Mouse (Mus musculus) ES-Bruce4 (cell line): ENCODE measurements around the gene Cnih1. TPM values are rescaled to one million over a fixed set of nuclear protein-coding genes. Genes with fewer than 3 reads are reported as not detected.

Source experiments
- H3K27ac ChIP-seq: 2 replicates; pipeline ENCODE4 v1.5.1; 2012; ENCODE audit warnings: low read length, inconsistent platforms; ENCODE audit not compliant: insufficient read depth
- H3K27me3 ChIP-seq: 2 replicates; pipeline ENCODE4 v1.6.1; 2012; ENCODE audit warnings: mild to moderate bottlenecking, low read length, inconsistent platforms; ENCODE audit not compliant: control insufficient read depth, poor library complexity, insufficient read depth, severe bottlenecking
- H3K36me3 ChIP-seq: 2 replicates; pipeline ENCODE4 v1.6.1; 2012; ENCODE audit warnings: inconsistent platforms, mild to moderate bottlenecking, low read length, moderate library complexity; ENCODE audit not compliant: control insufficient read depth, poor library complexity, insufficient read depth, severe bottlenecking
- H3K4me1 ChIP-seq: one replicate; pipeline ENCODE4 v1.8.1; 2011; ENCODE audit warnings: low read length; ENCODE audit not compliant: control insufficient read depth, insufficient read depth
- H3K4me3 ChIP-seq: 2 replicates; pipeline ENCODE4 v1.5.1; 2011; ENCODE audit warnings: low read depth, mild to moderate bottlenecking, low read length
- H3K9ac ChIP-seq: 2 replicates; pipeline ENCODE4 v1.6.1; 2012; ENCODE audit warnings: low read depth, mild to moderate bottlenecking, inconsistent platforms; ENCODE audit not compliant: poor library complexity, severe bottlenecking
- H3K9me3 ChIP-seq: replicated peaks from 2 replicates; pipeline ENCODE4 v1.6.1; 2012; ENCODE audit warnings: mild to moderate bottlenecking, low read length, inconsistent platforms; ENCODE audit not compliant: control insufficient read depth, poor library complexity, insufficient read depth, severe bottlenecking
- CTCF ChIP-seq: IDR thresholded peaks from one replicate; pipeline ENCODE4 v1.8.1; 2011; ENCODE audit warnings: low read depth, low read length
- POLR2A ChIP-seq: IDR thresholded peaks from one replicate; pipeline ENCODE4 v1.8.1; 2011; ENCODE audit warnings: low read length; ENCODE audit not compliant: insufficient read depth
- polyA plus RNA-seq: library from polyadenylated mRNA; stranded (reverse); fragments of >200 nt; gene quantifications from 2 replicates; pipeline ENCODE4 v1.2.4, GENCODE M21; 2011; ENCODE audit warnings: low read depth; ENCODE audit not compliant: missing spikeins, insufficient read depth, insufficient read length

Gene Cnih1
- polyA plus RNA-seq, 1 experiment: 163 TPM

GRCm38 (mm10) chr14:46725743-46726142 lies 62.5 kb downstream of the Cnih1 start:
- no peaks in the 10 kb centered on the region for H3K27me3 ChIP-seq
- H3K9me3 ChIP-seq: no peaks in the 10 kb centered on the region
- H3K27ac ChIP-seq: no peak overlapping the region
- H3K4me1 ChIP-seq: no peaks in the 10 kb centered on the region
- H3K36me3 ChIP-seq: no peaks in the 10 kb centered on the region
- peak; percentile 53 for TF ChIP-seq CTCF
- TF ChIP-seq POLR2A: no peak
- H3K9ac ChIP-seq: no peak overlapping the region
- H3K4me3 ChIP-seq: no peak overlapping the region

Other genes starting within 250 kb of the Cnih1 start
- 26.9 and 31.8 TPM in 2 replicates for gene Cdkn3, start 27.9 kb downstream of the Cnih1 start, polyA plus RNA-seq
- 105 and 114 TPM in 2 replicates for gene Gmfb, start 33.8 kb upstream of the Cnih1 start, polyA plus RNA-seq
- gene Cgrrf1, start 43.7 kb upstream of the Cnih1 start, polyA plus RNA-seq: 12.4 and 15.2 TPM in 2 replicates
- 17.6 and 20.9 TPM in 2 replicates for gene Samd4, start 94.4 kb upstream of the Cnih1 start, polyA plus RNA-seq